Mouse (Mus musculus) spleen, postnatal 4 days (tissue): Measurements from ENCODE around the gene Mier1.
A peak's percentile ranks its signal among the peaks of the same experiment; 100 is the strongest.
"Not testable (repeated sequence)": the region's sequence is repeated elsewhere in the genome, so short reads cannot be mapped to it uniquely, and the experiment has no call there.

ENCODE experiments used
- DNase-seq, 2 experiments: peaks; one replicate each; pipeline ENCODE4 v3.0.0; 2022; ENCODE audit warnings: low spot score in 2 of 2

The Mier1 gene

DNA sequence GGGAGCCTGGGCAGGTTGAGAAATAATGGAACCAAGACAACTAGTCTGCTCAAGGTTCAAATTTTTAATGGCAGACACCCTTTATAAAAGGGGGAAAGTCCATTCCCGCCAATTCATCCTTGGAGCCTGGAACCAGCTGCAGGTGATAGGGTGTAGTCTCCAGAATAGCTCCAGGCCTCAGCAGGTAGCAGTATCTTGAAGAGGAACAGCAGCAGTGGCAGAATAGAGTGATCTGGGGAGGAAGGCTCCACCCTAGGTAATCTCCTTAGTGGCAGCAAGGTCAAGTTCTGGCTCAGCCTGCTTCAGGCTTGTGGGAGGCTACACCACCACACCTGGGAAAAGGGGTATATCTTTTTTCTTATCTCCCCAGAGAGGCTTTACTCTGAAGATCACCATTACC, 52.0 kb downstream of the Mier1 start:
- not testable (repeated sequence) for DNase-seq

DNA sequence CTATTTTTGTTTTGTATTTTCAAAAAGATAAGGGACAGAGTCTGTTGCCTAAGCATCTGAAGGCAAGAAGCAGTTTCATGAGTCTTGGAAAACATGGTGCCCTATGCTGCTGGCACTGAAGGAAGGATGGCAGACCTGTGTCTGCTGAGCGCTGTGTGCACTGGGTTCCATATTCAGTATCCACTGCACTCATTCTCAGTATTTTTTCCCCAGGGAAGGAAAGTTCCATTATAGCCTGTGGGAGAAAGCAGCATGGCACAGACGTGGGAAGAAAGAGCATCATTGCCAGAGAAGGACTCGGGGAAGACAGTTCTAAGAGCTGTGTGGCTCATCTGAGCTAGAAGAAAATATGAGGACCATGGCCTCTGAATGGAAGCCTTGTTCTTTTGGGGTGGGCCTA, 57.1 kb downstream of the Mier1 start:
- no peak for DNase-seq

GRCm38 (mm10) chr4:103173507-103173906, 59.3 kb downstream of the Mier1 start:
- no peak for DNase-seq

- DNase-seq = no peak
These were observed 59.8 kb downstream of the Mier1 start for GRCm38 (mm10) chr4:103174001-103174400.

DNA sequence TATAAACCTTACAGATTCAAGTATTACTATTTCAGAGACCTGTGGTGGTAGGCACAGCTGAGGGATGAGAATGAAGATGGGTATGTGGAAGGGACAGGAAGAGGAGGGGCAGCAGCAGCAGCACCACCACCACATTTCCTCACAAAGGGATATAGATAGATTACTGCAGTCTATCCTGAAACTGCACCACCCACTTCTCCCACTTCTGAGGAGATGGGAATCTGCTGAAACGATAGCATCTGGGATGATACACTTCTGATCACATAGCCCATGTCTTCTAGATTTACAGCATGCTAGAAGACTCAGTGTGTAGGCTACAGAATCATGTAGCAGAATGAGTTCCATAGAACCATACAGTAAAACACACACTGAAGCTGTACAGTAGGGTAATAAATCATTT, 63.5 kb downstream of the Mier1 start:
- no peak for DNase-seq

DNA sequence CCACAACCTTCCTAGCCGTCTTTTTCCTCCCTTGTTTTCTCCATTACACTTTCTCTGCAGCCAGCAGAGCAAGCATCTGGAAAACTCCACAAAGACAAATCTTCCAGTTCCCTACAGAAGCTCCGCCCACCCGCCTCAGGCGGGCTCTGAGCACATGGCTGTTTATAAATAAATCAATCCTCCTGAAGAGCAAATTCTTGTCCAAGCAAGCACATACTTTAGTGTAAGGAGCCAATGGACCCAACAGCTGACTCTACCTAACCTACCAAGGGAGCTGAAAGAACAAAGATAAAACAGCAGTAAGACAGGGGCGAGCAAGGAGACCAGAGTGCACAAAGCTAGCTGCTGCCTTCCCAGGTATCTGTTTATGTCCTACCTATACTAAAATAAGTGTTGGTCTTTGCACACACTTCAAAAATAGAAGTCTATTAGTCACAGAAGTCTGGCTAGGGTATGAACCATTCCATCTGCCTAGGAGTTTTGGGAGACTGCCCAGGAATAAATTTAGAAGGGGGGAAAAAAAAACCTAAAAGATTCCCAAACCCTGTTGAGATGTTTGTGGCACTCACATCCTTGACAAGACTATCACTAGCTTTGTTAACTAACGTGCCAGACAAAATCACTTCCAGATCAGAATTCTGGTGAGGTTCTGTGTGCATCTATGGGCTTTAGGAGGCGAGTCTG, 64.6 kb downstream of the Mier1 start:
- no peak for DNase-seq

- DNase-seq = no peak
These were observed 65.4 kb downstream of the Mier1 start for GRCm38 (mm10) chr4:103179581-103179980.

DNA sequence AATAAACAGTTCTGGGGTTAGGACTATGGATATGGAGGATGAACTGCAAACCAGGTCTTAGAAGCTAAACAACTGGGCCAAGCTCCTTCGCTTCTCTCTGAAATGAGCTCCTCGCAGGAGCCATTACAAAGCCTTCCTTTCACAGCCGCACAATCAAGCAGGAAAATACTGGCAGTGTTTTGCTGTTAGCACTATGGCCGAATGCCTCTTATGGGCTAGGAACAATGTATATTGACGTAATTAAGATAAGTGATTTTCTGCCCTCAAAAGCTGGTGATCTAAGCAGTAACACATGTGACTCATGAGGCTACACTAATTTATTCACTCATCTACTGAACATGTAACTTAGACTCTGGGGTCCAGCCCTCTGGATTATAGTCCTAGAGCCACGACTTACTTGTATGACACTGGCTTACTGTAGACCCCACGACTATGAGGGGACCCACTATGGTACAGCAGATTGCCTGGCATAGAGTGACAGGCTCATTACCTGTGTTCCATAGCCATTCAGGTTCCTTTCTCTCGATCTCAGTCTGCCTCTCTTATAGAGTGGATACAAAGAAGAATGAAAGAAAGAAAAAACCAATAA, 66.2 kb downstream of the Mier1 start:
- no peak for DNase-seq

DNA sequence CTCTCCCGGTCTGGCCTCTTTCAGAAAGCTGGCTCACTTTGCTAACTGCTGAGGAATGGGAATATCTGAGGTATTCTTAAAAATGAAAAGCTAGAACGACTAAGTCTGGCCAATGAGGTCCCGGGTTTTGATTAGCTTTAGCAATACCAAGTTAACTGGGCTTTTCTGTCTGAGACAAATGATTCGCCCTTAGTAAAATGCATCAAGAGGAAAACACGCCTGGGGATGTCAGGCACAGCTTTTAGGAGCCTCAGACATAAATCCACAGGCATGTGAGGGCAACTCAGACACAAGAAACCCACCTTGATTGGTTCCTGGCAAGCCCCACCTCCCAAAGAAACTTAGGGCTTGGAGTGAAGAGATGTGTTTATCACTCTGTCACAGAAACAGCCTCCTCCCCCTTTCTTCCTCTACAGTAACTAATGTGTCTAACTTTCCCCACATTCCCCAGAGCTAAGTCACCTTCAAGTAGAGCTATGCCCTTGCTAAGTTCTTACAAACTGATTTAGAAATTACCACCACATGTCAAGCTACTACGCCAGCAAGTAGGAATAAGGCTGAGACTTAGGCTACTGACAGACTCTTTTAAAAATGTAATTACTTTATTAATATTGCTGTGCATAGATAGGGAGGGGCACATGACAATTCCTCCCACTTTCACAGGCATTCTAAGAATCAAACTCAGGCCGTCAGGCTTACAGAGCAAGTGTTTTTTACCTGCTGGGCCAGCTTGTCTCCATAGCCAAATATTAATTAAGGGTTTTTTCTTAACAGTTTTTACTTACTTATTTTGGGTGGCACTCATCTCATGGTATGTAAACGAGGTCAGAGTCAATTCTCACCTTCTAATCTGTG, 74.8 kb downstream of the Mier1 start:
- DNase-seq = peak in 1 of 2 experiments; percentile 25

DNA sequence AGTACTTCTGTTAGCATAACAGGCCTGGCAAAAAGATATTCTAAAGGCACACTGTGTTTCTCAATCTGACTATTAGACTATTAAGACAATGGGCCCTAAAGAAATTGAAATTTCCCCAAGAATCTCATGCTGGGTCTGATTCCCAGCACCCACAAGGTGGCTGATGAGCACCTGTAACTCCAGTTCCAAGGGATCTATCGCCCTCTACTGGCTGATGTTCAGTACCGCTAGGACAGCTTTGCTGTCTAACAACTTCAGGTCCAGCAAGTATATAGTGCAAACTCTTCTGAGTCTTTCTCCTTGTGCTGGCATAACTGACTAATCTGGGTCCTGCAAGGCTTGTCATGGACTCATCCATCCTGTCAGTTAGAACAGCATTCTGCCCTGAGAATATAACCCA, 78.2 kb downstream of the Mier1 start:
- no peak for DNase-seq

- DNase-seq = no peak
These were observed 83.2 kb downstream of the Mier1 start for GRCm38 (mm10) chr4:103197401-103197800.

- DNase-seq = no peak
These were observed 84.9 kb downstream of the Mier1 start for GRCm38 (mm10) chr4:103199086-103199485.

- no peak for DNase-seq
These were observed 85.9 kb downstream of the Mier1 start for GRCm38 (mm10) chr4:103200046-103200445.

- no peak for DNase-seq
These were observed 89.5 kb downstream of the Mier1 start for GRCm38 (mm10) chr4:103203646-103204045.

- no peak for DNase-seq
These were observed 94.4 kb downstream of the Mier1 start for GRCm38 (mm10) chr4:103208553-103208952.

- no peak for DNase-seq
These were observed 99.8 kb downstream of the Mier1 start for GRCm38 (mm10) chr4:103213859-103214497.

DNA sequence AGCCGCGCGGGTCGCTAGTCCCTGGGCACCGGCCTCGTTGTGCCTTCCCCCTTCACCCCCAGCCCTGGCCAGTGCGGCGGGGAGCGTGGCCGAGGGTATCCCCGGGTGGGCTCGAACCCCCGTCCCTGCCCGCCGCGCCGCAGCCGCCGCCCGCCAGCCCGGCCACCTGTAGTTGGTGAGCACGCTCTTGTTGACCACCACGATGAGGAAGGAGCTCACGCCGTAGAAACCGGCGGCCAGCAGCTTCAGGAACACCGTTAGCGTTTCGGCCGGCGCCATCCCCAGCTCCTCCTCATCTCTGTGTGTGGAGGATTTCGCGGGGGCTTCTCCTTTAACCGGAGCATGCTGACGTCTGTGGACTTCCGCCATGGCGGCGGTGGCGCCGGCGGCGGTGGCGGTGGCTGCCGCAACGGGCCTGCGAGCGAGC, 100.3 kb downstream of the Mier1 start:
- peak; percentile 55 to 85 for DNase-seq
